Mouse (Mus musculus) liver, embryonic 15.5 days (tissue): ENCODE results near the gene Mmel1. TPM values are rescaled to one million over a fixed set of nuclear protein-coding genes. Genes with fewer than 3 reads are reported as not detected.

ENCODE experiments used
- ATAC-seq: fragments of 200-750 bp; cut with Nextera tagmentation; 2 replicates; pipeline ENCODE4 v1.8.0; 2017; ENCODE audit warnings: moderate number of reproducible peaks, mild to moderate bottlenecking, moderate library complexity; ENCODE audit not compliant: insufficient read depth
- H3K27ac ChIP-seq: fragments of 300-500 bp; sonication (generic); replicated peaks from 2 replicates; pipeline ENCODE4 v1.5.1; 2015; ENCODE audit warnings: mild to moderate bottlenecking, inconsistent platforms
- H3K27me3 ChIP-seq: fragments of 300-500 bp; sonication (generic); 2 replicates; pipeline ENCODE4 v1.6.1; 2015; ENCODE audit warnings: mild to moderate bottlenecking, inconsistent platforms
- H3K36me3 ChIP-seq: fragments of 300-500 bp; sonication (generic); replicated peaks from 2 replicates; pipeline ENCODE4 v1.6.1; 2015; ENCODE audit warnings: moderate library complexity, mild to moderate bottlenecking, inconsistent platforms
- H3K4me1 ChIP-seq: fragments of 300-500 bp; sonication (generic); replicated peaks from 2 replicates; pipeline ENCODE4 v1.6.1; 2015; ENCODE audit warnings: inconsistent platforms
- H3K4me2 ChIP-seq: fragments of 300-500 bp; sonication (generic); 2 replicates; pipeline ENCODE4 v1.6.1; 2015; ENCODE audit warnings: moderate library complexity, mild to moderate bottlenecking, inconsistent platforms
- H3K4me3 ChIP-seq: fragments of 300-500 bp; sonication (generic); replicated peaks from 2 replicates; pipeline ENCODE4 v1.5.1; 2015; ENCODE audit warnings: mild to moderate bottlenecking, inconsistent platforms
- H3K9ac ChIP-seq: fragments of 300-500 bp; sonication (generic); 2 replicates; pipeline ENCODE4 v1.6.1; 2015; ENCODE audit warnings: moderate library complexity, mild to moderate bottlenecking, inconsistent platforms
- H3K9me3 ChIP-seq: fragments of 300-500 bp; sonication (generic); replicated peaks from 2 replicates; pipeline ENCODE4 v1.6.1; 2016; ENCODE audit warnings: inconsistent platforms
- WGBS: fragments of 180-500 bp; shearing (Covaris S2); methylation state at CpG from one replicate; pipeline ENCODE4 v1.1.7; 2015; ENCODE audit warnings: mixed read lengths; ENCODE audit not compliant: insufficient replicate concordance; 5-methylcytosine and 5-hydroxymethylcytosine counted together
- polyA plus RNA-seq: library from polyadenylated mRNA; unstranded; fragments of >200 nt; fragmentation: Nextera tagmentation; extraction: Ambion mirVana; gene quantifications from 2 replicates; pipeline ENCODE4 v1.2.1, GENCODE M21; 2015

The Mmel1 gene
- polyA plus RNA-seq, 1 experiment from 2014 or later = 2.3 TPM

GRCm38 (mm10) chr4:154853881-154854280 lies 15.5 kb upstream of the Mmel1 start:
- Histone ChIP-seq H3K9me3 (no peaks in the 10 kb centered on the region), H3K9ac (no peak overlapping the region), H3K4me2 (no peak overlapping the region), H3K27ac (no peak overlapping the region), H3K36me3 (no peaks in the 10 kb centered on the region), H3K27me3 (peaks cover 52% of the 10 kb centered on the region), H3K4me1 (peaks cover 12% of the 10 kb centered on the region; the same call in 1 of the 2 replicates), H3K4me3 (no peak overlapping the region)
- no peak for ATAC-seq
- WGBS = 66% methylated on average over 4 of the region's 4 CpGs

GRCm38 (mm10) chr4:154854676-154855345 lies 14.6 kb upstream of the Mmel1 start:
- H3K36me3 ChIP-seq = no peaks in the 10 kb centered on the region
- no peak overlapping the region for H3K9ac ChIP-seq
- ATAC-seq = no peak
- H3K4me1 ChIP-seq = peaks cover 12% of the 10 kb centered on the region; the same call in 1 of the 2 replicates
- no peaks in the 10 kb centered on the region for H3K9me3 ChIP-seq
- no peak overlapping the region for H3K4me2 ChIP-seq
- WGBS = 41% methylated on average over 12 of the region's 12 CpGs
- H3K4me3 ChIP-seq = no peak overlapping the region
- no peak overlapping the region for H3K27ac ChIP-seq
- H3K27me3 ChIP-seq = peaks cover 53% of the 10 kb centered on the region

- H3K4me3 ChIP-seq = peak overlapping the region; percentile 36
- H3K9me3 ChIP-seq = no peaks in the 10 kb centered on the region
- no peak overlapping the region for H3K27ac ChIP-seq
- no peaks in the 10 kb centered on the region for H3K36me3 ChIP-seq
- H3K4me2 ChIP-seq = peak overlapping the region; percentile 57
- ATAC-seq = no peak
- no peak overlapping the region for H3K9ac ChIP-seq
- H3K4me1 ChIP-seq = peaks cover 12% of the 10 kb centered on the region; the same call in 1 of the 2 replicates
- peaks cover 53% of the 10 kb centered on the region for H3K27me3 ChIP-seq
- WGBS = under 1% methylated on average over 108 of the region's 110 CpGs
These were observed 13.5 kb upstream of the Mmel1 start for GRCm38 (mm10) chr4:154855721-154856479.

GRCm38 (mm10) chr4:154856480-154856837 lies 12.9 kb upstream of the Mmel1 start:
- H3K27me3 ChIP-seq = peaks cover 53% of the 10 kb centered on the region
- H3K9me3 ChIP-seq = no peaks in the 10 kb centered on the region
- H3K4me1 ChIP-seq = peaks cover 12% of the 10 kb centered on the region; the same call in 1 of the 2 replicates
- H3K36me3 ChIP-seq = no peaks in the 10 kb centered on the region
- no peak for ATAC-seq
- peak overlapping the region; percentile 36 for H3K4me3 ChIP-seq
- H3K9ac ChIP-seq = no peak overlapping the region
- H3K27ac ChIP-seq = no peak overlapping the region
- WGBS = 20% methylated on average over 9 of the region's 9 CpGs
- peak overlapping the region; percentile 57 for H3K4me2 ChIP-seq

GRCm38 (mm10) chr4:154856882-154857281 lies 12.5 kb upstream of the Mmel1 start:
- Histone ChIP-seq H3K9ac (no peak overlapping the region), H3K27me3 (peaks cover 53% of the 10 kb centered on the region), H3K9me3 (no peaks in the 10 kb centered on the region), H3K4me2 (no peak overlapping the region), H3K4me1 (peaks cover 12% of the 10 kb centered on the region; the same call in 1 of the 2 replicates), H3K36me3 (no peaks in the 10 kb centered on the region), H3K4me3 (no peak overlapping the region), H3K27ac (no peak overlapping the region)
- WGBS = 66% methylated on average over 7 of the region's 7 CpGs
- ATAC-seq = no peak

GRCm38 (mm10) chr4:154857366-154858240 lies 11.8 kb upstream of the Mmel1 start:
- Histone ChIP-seq H3K4me1 (peaks cover 12% of the 10 kb centered on the region; the same call in 1 of the 2 replicates), H3K27ac (no peak overlapping the region), H3K4me2 (no peak overlapping the region), H3K36me3 (no peaks in the 10 kb centered on the region), H3K4me3 (no peak overlapping the region), H3K9ac (no peak overlapping the region), H3K27me3 (peaks cover 53% of the 10 kb centered on the region), H3K9me3 (no peaks in the 10 kb centered on the region)
- 59% methylated on average over 10 of the region's 10 CpGs for WGBS
- no peak for ATAC-seq

- Histone ChIP-seq H3K36me3 (no peaks in the 10 kb centered on the region), H3K4me2 (no peak overlapping the region), H3K27ac (no peak overlapping the region), H3K27me3 (peaks cover 52% of the 10 kb centered on the region), H3K4me1 (peaks cover 12% of the 10 kb centered on the region; the same call in 1 of the 2 replicates), H3K4me3 (no peak overlapping the region), H3K9ac (no peak overlapping the region), H3K9me3 (no peaks in the 10 kb centered on the region)
- 43% methylated on average over 3 of the region's 3 CpGs for WGBS
- ATAC-seq = no peak
These were observed 10.8 kb upstream of the Mmel1 start for GRCm38 (mm10) chr4:154858601-154859000.

GRCm38 (mm10) chr4:154861967-154862366 lies 7.4 kb upstream of the Mmel1 start:
- Histone ChIP-seq H3K36me3 (no peaks in the 10 kb centered on the region), H3K27ac (no peak overlapping the region), H3K9ac (no peak overlapping the region), H3K9me3 (no peaks in the 10 kb centered on the region), H3K4me3 (no peak overlapping the region), H3K27me3 (peaks cover 26% of the 10 kb centered on the region), H3K4me2 (no peak overlapping the region), H3K4me1 (peaks cover 12% of the 10 kb centered on the region)
- WGBS = 56% methylated on average over 5 of the region's 5 CpGs
- ATAC-seq = no peak

GRCm38 (mm10) chr4:154863436-154863935 lies 5.9 kb upstream of the Mmel1 start:
- Histone ChIP-seq H3K4me2 (peak overlapping the region; percentile 68), H3K27me3 (peaks cover 26% of the 10 kb centered on the region), H3K9me3 (no peaks in the 10 kb centered on the region), H3K4me3 (no peak overlapping the region), H3K9ac (no peak overlapping the region), H3K27ac (no peak overlapping the region), H3K36me3 (no peaks in the 10 kb centered on the region), H3K4me1 (peaks cover 12% of the 10 kb centered on the region)
- WGBS = 69% methylated on average over 3 of the region's 3 CpGs
- ATAC-seq = no peak

- peak overlapping the region; percentile 68 for H3K4me2 ChIP-seq
- H3K27ac ChIP-seq = peak overlapping the region; percentile 24; the same call in 1 of the 2 replicates
- H3K9ac ChIP-seq = 0 out of 2 replicates have a peak overlapping the region, but pooled peaks have one; percentile 23
- 1% methylated on average over 18 of the region's 18 CpGs for WGBS
- H3K27me3 ChIP-seq = peaks cover 31% of the 10 kb centered on the region
- H3K4me1 ChIP-seq = peaks cover 12% of the 10 kb centered on the region
- peak overlapping the region; percentile 48 for H3K4me3 ChIP-seq
- ATAC-seq = peak; percentile 76
- H3K36me3 ChIP-seq = no peaks in the 10 kb centered on the region
- no peaks in the 10 kb centered on the region for H3K9me3 ChIP-seq
These were observed 5.1 kb upstream of the Mmel1 start for GRCm38 (mm10) chr4:154864271-154864771.
